Mouse (Mus musculus) testis, adult 2 months (tissue): ENCODE measurements around the gene Tkfc.

Experiments
- CTCF ChIP-seq: fragments of 200-500 bp; IDR thresholded peaks from 2 replicates; pipeline ENCODE4 v1.5.1; 2012; ENCODE audit warnings: low read depth, mild to moderate bottlenecking, inconsistent platforms, low read length, moderate library complexity; ENCODE audit not compliant: control insufficient read depth, insufficient read depth, insufficient replicate concordance
- POLR2A ChIP-seq: fragments of 200-500 bp; IDR thresholded peaks from 2 replicates; pipeline ENCODE4 v1.6.1; 2012; ENCODE audit warnings: low read depth, mild to moderate bottlenecking, inconsistent platforms, low read length, moderate library complexity; ENCODE audit not compliant: control insufficient read depth

GRCm38 (mm10) chr19:10645616-10646015 is 40.2 kb upstream of the Tkfc start:
- TF ChIP-seq POLR2A, result no peak
- TF ChIP-seq CTCF, result no peak
